Mouse (Mus musculus) adrenal gland, postnatal 10 days (tissue): ENCODE results near the gene Cttnbp2. TPM values are rescaled to one million over a fixed set of nuclear protein-coding genes. Genes with fewer than 3 reads are reported as not detected.

ENCODE experiments used
- DNase-seq: peaks from one replicate; pipeline ENCODE4 v3.0.0; 2021; ENCODE audit warnings: mixed read lengths
- total RNA-seq, 2 experiments: library from RNA; stranded (reverse); gene quantifications; 2 replicates each; pipeline ENCODE4 v1.2.3; 2021

The Cttnbp2 gene
- total RNA-seq, 2 experiments from 2014 or later: 40.4 to 54.0 TPM

DNA sequence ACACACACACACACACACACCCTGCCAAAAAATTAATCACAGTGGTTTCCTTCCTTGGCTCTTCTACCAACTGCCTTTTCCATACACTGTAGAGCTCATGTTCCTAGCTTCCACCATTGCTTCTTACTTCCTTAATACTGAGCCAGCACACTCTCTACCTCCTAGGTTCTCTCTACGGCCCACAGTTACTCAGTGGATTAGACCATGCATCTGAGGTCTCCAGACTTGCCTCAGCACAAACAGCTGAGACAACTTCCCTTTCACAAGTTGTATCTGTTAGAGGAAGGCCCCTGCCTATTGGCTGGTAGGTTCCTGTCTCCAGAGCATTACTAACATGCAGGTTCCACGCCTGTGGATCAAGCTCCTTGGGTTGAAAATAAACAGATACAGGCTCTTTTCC, 45.4 kb downstream of the Cttnbp2 start:
- no peak for DNase-seq

DNA sequence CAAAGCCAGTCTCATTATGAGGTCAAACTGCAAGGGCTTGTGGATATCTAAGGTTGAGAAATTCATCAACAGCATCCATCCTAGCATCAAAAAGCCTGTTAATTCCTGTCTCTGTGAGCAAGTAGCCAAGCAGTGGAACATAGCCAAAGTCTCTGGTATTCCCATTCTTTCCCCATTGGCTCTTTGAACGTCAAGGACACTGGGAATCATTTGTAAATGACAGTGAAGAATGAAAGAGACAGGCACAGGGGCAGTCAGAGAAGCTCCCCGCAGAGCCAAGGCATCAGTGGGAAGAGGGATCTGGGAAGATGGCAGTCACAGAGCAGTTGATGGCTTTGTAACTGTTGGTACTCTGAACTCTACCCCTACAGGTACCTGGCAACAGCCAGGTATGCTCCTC, 46.9 kb downstream of the Cttnbp2 start:
- DNase-seq: peak; percentile 38

DNA sequence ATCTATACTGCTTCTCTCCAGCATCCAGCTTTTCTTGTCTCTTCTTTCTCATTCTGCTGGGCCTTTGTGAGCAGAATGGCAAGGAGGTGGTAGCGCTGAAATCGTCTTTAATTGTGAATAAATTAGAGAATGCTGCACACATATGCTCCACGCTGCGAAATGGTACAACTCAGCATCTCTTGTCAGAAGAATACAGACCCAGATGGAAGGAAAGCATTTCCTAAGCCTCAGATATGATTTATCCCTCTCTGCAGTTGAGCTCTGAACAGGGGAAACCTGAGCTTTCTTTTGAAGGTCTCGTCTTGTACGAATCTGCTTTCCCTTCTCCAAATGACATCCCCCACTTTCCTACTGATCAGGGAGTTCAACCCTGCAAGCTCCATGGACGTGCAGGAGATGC, 48.4 kb downstream of the Cttnbp2 start:
- DNase-seq: no peak

DNA sequence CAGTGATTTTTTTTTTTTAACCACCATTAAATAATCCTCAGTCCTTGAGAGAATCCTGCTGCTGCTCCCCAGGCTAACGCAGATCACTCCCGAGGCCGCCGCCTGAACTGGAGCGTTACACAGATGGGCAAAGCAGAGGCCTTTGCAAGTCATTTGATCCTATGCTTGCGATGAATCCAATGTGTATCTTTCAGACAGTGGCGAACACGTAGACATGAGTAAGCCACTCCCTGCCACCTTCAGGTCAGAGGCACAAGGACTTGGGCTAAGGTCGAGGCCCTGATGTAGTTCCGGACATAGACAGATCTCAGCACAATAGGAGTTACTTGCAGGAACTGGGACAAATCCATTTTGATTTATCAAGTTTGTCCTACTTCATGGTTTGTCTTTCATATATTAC, 49.0 kb downstream of the Cttnbp2 start:
- peak; percentile 48 for DNase-seq

DNA sequence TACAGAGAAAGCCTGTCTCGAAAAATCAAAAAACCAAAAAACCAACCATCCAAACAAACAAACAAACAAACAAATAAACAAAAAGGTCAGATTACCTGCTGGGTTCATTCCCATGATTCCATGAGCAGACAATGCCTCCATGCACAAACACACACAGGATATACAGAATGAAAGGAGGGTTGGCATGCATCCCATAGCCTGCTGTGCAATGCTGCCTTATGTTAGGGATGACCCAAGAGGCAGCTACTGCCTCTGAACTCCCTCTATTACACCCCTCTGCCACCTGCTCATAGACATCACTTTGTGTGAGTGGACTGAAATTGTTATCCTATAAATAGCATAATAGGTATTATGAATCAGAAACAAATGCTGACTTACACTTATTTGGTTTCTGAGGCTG, 55.0 kb downstream of the Cttnbp2 start:
- DNase-seq: no peak

DNA sequence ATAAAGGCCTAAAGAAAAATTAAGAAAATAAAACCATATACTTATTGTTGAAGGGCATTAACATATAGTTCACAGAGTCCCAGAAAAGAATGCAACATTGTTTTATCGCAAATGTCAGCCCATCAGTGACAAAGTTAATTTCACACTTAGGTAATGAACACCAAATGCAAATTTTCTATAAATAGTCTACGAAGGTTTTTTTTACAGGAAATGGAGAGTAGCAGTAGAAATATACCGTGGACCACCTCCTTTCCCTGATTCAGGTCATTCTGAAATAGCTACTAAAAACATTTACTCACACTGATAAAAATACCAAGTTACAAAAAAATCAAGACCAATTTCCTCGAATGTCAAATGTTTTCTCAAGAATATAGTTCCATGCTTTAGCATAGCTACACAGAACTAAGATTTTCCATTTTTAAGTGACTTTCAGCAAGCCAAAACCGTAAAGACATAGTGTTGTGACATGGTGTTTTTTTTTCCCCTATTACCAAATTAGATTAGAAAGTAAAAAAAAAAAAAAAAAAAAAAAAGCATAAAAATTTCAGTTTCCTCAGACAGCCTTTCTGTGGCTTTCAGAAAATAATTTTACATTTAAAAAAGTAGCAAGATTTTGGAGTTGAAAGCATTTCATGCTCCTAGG, 64.0 kb downstream of the Cttnbp2 start:
- no peak for DNase-seq

DNA sequence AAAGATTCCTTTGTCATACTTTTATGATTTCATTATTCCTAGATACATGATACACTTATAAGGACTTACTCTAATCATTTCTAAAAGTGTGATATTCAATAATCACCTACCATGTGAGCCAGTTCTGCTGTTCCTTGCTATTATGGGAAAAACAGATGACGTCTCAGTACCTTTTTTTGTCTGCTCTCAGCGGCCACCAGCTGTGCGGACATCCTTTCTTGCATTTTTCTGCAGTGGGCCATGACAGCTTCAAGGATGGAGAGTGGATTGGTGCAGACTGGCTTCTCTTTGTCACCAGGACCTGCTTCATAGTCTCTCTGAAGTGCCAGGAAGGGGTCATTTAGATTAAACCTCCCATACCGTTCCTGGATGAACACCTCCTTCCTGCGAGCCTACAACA, 66.6 kb downstream of the Cttnbp2 start:
- DNase-seq: no peak

DNA sequence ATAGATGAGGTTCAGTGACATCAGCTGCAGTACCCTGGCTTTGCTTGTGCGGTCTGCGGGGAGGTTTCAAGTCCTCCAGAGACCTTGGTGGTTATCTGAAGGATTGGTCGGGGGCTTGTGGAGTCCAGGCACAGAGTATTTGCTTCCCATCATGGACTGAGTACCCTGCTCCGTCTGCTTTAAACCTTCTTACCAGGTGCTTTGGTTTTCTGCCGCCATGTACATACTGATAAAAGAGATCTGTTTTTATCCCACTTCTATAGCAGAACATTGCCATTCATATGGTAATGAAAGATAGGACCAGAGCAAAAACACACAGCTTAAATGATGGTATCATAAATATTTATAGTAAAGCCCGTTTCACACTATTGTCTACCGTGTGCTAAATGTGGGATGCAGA, 67.7 kb downstream of the Cttnbp2 start:
- no peak for DNase-seq

DNA sequence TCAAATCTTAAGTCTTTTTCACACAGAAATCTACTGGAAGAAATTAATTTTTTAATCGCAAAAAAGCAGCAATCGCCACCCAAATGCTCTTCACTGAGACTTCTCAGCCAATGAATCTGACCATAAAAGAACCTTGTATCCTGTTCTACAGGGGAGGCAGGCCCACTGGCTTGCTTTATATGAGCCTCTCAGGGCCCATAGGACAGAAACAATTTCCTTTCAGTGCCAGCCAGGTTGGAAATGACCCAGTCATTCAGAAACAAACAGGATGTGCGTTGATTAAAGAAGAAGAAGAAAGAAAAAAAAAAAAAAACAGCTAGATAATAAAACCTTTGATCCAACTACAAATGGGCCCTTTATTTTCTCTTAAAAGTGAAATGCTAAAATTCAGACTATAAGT, 68.3 kb downstream of the Cttnbp2 start:
- DNase-seq: no peak

DNA sequence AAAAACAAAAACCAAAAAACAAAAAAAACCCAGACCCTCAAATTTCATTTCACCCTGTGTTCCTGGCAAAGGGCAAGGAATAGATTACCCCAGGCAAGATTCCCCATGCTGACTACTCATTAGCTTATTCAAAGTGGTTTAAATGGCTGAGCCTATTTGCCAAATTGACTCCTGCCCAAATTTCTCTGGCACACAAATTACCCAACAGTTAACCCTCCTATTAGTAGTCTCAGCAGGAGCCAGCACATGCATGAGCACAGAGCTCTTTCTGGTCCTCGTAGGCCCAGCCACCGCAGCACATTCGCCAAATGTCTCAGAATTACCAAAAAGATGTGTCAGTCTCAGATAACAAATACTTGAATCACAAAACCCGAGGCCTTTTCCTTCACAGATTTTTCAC, 68.9 kb downstream of the Cttnbp2 start:
- peak; percentile 29 for DNase-seq

DNA sequence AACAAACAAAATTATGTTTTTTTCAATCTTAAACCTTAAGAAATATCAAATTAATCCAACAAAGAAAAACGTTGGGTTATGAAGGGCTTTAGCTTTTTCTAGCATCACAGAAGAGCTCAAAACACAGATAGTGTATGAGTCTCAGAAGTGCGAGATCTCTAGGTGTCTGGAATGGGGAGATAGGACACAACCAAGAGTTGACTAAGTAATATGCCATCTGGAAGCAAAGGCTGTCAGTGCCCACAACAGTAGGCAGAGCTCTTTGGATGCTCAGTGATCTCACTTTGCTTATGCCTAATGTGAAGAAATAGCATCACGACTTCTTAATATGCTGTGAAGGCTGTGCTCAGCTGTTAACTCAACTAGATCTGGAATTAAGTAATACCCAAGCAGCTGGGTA, 72.3 kb downstream of the Cttnbp2 start:
- DNase-seq: no peak

DNA sequence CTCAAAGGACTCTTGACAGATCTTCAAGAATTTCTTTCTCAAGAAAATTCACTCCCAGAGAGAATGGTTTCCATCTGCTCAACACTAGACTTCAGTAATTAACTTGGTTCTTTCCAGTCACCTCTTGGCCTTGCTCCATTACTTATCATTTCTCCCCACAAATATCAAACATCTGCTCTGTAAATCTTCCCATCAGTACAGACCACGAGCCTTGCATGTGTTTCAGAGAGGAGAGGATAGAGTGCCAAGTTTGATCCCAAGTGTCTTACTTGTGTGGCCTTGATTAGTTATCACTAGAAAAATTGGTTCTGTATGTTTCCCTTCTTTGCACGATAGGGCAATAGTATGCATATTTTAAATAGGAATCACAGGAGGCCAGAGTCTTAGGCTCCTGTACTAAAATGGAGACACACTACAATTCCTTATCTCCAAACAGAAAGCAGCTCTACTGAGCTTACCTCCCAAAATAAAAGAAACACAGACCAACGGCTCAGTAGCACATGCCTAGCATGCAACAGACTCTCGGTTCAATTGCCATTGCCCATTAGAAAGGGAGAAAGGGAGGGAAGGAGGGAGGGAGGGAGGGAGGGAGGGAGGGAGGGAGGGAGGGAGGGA, 73.6 kb downstream of the Cttnbp2 start:
- DNase-seq: no peak

DNA sequence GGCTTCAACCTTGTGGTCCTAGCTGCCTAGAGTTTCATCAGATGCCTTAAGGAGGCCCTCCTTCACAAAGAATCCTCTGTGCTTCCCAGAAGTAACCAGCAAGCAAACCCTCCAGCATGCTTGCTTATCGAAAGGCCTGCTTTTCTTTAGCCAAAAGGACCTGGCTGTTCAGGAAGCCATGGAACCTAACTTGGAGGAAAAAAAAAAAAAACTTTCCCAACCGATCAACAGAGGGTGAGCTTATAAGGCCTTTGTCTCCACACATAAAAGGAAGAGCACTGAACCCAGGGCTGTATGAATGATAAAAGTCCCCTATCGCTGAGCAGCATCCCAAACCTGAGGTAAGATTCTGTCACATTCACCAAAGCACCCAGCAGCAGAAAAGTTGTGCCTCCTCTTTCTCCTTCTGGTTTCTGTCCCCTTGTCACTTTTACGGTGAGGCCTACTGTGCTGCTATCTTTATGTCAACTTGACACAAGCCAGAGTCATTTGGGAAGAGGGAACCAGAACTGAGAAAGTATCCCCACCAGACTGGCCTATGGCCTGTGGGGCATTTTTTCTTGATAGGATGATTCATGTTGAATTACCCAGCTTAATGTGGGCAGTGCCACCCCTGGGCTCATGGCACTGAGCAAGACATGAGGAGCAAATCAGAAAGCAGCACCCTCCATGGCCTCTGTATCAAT, 78.4 kb downstream of the Cttnbp2 start:
- no peak for DNase-seq

DNA sequence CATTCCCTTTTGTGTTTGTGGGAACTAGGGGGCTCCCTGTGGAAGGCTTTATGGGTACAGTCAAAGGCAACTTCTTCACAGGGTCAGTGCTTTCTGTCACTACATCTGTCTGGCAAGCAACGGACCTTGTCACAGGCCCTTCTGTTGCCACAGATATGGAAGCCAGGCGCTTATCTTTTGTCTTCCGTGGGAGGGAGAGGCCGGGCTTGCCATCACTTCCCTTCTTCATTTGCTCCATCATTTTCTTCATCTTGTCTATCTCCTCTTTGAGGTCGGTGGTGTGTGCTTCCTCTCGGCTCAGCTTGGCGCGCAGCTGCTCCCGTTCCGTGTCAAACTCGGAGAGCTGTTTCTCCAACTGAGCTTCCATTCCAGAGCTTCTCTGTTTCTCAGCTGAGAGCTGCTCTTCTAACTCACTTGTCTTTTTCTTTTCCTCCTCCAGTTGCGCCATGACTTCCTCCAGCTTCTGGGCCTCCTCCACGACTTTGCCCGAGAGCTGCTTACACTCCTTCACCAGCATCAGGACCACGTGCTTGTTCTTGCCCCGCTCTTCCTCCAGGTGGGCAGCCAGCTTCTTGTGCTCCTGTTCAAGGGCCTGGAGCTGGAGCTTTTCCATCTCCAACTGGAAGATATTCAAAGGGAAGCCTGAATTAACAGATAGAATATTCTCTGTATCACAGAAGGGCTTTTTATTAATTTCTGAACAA, 79.7 kb downstream of the Cttnbp2 start:
- no peak for DNase-seq

DNA sequence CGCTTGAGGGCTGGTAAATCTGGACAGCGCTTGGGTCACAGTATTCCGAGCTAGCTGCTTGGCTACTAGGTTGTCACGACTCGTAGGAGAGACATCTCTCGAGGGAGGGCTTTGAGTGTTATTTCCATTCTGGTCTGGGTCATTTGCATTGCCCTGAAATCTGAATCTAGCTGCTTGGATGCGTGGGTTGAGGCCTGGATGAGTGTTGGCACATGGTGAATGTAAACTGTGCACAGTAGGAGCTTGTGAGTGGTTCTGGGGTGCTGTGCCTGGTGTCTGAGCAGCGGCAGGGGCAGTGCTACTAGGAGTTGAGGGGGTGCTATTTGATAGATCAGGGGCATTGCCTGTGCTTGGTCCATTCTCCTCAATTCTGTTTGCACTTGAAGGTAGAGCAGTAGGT, 80.3 kb downstream of the Cttnbp2 start:
- no peak for DNase-seq

DNA sequence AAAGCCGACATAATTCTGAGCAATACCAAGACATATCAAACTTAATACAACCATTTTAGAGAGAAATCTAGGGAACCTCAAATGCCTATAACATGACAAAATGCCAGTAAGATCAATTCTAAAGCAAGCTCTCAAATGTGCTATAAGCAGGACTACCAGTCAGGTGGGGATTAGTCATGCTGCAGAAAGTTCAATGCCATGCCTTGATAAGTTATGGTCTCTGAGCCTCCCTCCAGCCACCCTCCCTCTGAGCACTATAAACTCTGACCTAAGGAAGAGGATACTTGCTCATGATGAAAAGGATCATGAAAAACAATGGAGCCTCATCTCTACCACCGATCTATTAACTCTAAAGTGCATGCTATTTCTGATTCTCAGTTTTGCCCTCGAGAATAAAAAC, 82.3 kb downstream of the Cttnbp2 start:
- no peak for DNase-seq

DNA sequence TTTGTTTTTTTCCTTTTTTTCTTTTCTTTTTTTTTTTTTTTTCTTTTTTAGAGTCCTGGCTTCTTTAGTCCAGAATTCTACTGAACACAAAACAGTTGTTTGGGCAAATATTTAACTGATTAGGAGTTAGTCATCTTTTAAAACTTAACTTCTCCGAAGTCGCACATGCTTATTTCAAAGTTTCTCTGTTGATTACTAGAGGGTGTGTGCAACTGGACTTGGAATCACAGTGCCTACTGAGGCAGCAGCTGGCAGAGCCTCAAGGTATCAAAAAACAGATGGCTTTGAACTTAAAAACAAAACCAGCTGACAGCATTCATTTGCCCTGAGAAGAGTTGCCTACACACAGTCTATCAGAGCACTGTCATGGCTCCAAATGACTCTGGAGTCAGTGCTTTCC, 82.8 kb downstream of the Cttnbp2 start:
- no peak for DNase-seq

DNA sequence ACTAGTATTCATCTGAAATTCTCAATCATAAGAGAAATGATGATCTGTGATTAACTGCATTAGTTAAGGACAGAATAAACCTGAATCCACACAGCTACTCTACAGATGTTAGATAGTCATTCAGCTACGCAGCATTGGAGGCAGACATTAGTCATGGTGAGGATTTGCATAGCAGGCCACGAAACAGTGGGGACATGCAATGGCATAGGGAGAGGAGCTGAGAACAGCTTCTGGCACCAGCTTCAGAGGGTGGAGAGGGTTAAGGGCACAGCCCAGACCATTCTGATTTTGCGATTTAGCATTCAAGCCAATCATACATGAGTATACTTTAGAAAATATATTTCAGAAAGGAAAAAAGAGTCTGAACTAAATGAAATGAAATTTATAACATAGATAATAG, 84.6 kb downstream of the Cttnbp2 start:
- no peak for DNase-seq

DNA sequence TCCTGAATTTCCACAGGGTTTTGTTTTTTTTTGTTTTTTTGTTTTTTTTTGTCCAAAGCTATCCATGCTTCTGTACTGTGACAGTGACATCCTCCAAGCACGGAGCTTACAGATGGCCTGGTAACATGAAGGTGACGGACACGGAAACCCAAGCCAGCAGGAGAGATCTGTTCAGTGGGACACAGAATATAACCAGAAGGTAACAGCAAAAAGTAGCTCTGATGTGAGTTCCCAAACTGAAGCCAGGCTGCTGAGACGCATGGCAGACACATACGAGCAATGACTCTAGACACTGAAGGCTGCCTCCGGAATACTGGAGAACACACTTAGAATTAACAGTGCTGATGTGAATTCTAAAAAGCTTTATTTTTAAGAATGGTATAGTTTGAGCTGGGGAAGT, 89.8 kb downstream of the Cttnbp2 start:
- no peak for DNase-seq

DNA sequence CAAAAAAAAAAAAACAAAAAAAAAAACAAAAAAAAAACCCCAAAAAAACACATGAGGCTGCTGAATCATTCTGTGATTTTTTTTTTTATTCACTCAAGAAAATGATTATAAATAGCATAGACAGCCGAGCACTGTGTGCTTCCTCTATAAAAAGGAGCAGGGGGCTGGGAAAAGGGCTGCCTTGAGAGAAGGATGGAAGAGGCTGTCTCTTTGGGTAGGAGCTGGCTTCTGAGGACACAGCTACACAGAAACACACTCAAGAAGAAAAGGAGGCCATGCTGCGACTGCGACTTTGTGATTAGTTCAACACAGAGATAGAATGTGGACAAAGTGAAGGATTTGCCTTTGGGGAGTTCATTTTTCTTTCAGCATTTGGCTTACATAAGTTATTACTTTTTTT, 90.3 kb downstream of the Cttnbp2 start:
- no peak for DNase-seq

DNA sequence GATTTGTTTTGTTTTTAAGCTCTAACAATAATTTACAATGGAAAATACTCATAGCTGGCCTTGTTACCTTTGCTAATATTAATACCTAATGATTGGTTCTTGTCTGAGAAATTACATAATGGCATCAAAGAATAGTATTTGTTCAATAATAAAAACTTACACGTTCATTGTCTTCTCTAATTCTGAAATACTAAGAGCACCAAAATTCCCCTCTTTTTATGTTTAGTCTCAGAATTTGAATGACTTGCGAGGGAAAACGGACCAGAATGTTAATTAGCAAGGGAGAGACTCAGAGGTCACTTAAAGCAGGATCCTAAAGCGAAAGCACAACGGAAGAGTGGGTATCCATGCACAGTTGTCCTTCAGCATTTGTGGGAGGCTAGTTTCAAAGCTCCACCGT, 91.5 kb downstream of the Cttnbp2 start:
- no peak for DNase-seq

DNA sequence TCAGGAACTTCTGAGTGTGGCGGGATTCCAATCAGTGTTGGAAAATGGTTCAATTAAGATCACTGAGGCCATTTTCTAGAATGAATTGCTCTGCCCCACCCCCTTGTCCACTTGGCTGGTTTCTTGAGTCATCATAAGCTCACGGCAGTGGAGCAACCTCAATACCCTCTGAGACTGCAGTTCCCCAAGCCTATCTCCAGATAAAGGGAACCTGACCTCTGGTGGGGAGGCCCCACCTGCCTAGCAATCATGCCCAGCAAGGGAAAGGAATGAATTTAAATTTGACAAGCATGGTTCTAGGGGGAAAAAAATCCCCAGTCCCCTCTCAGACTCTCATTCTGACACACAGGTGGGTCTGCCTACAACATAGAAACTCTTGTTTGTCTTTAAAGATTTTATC, 93.1 kb downstream of the Cttnbp2 start:
- DNase-seq: no peak

DNA sequence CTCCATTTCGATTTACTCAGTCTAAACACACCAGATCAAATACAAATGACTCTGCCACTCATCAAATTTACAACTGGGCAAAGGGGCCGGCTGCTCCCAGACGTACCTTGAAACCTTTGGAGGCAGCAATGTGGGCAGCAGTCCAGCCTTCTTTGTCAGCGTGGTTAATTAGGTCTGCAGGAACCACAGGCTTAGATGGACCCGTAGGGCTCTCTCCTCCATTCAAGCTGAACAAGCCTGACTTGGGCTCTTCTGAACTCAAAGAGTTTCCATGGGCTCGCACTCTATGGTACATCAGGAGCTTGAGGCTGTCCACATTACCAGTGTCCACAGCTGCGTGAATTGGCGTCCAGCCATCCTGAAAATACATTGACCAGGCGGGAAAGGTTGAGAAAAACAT, 94.0 kb downstream of the Cttnbp2 start:
- no peak for DNase-seq
